Mouse (Mus musculus): Measurements from ENCODE around the gene Nr0b1. TPM values are rescaled to one million over a fixed set of nuclear protein-coding genes. Genes with fewer than 3 reads are reported as not detected.

Nr0b1 gene
- polyA plus RNA-seq (2016; fragmentation: Nextera tagmentation; extraction: Ambion mirVana) = 0.98 and 1.7 TPM in 2 replicates

- H3K4me3 ChIP-seq = peak within 1 kb of the TSS; percentile 55
- no peaks in the 10 kb centered on the region for H3K36me3 ChIP-seq
- peak; percentile 33 for DNase-seq (ENCODE audit: low spot score)
- peak within 1 kb of the TSS; percentile 23; the same call in 1 of the 2 replicates for H3K27ac ChIP-seq
- H3K27me3 ChIP-seq (ENCODE audit: insufficient read depth, poor library complexity, severe bottlenecking) = peaks cover 47% of the 10 kb centered on the region
- WGBS = 19% methylated on average over 53 of the region's 53 CpGs
- peaks cover 9% of the 10 kb centered on the region; the same call in 1 of the 2 replicates for H3K4me1 ChIP-seq (replicated peaks)
- H3K9me3 ChIP-seq = no peaks in the 10 kb centered on the region
Observed at GRCm38 (mm10) chrX:86191614-86192419, at the start of gene Nr0b1. Nr0b1 (plus strand) TSS chrX:86191764.

GRCm38 (mm10) chrX:86187250-86187649, 4.3 kb upstream of the Nr0b1 start:
- peaks cover 31% of the 10 kb centered on the region for H3K27me3 ChIP-seq (ENCODE audit: insufficient read depth, poor library complexity, severe bottlenecking)
- peaks cover 5% of the 10 kb centered on the region; the same call in 1 of the 2 replicates for H3K4me1 ChIP-seq (replicated peaks)
- H3K4me3 ChIP-seq = no peak overlapping the region
- no peaks in the 10 kb centered on the region for H3K36me3 ChIP-seq
- no peak for DNase-seq (ENCODE audit: low spot score)
- WGBS = 84% methylated on average over 2 of the region's 2 CpGs
- H3K27ac ChIP-seq = no peak overlapping the region
- no peaks in the 10 kb centered on the region for H3K9me3 ChIP-seq

- peak overlapping the region; percentile 55 for H3K4me3 ChIP-seq
- no peaks in the 10 kb centered on the region for H3K36me3 ChIP-seq
- H3K27me3 ChIP-seq (ENCODE audit: insufficient read depth, poor library complexity, severe bottlenecking) = peaks cover 47% of the 10 kb centered on the region
- no peak overlapping the region for H3K27ac ChIP-seq
- WGBS = 20% methylated on average over 25 of the region's 25 CpGs
- peak; percentile 43 for DNase-seq (ENCODE audit: low spot score)
- no peaks in the 10 kb centered on the region for H3K9me3 ChIP-seq
- H3K4me1 ChIP-seq (replicated peaks) = peaks cover 9% of the 10 kb centered on the region; the same call in 1 of the 2 replicates
Observed at GRCm38 (mm10) chrX:86192420-86192994, 943 bp downstream of the Nr0b1 start.

GRCm38 (mm10) chrX:86193386-86193785, 1.8 kb downstream of the Nr0b1 start:
- DNase-seq (ENCODE audit: low spot score) = no peak

GRCm38 (mm10) chrX:86237246-86237645, 45.7 kb downstream of the Nr0b1 start:
- no peaks in the 10 kb centered on the region for H3K27me3 ChIP-seq (ENCODE audit: insufficient read depth, poor library complexity, severe bottlenecking)
- no peaks in the 10 kb centered on the region for H3K9me3 ChIP-seq
- H3K27ac ChIP-seq = no peak overlapping the region
- H3K36me3 ChIP-seq = no peaks in the 10 kb centered on the region
- 67% methylated on average over 1 of the region's 1 CpGs for WGBS
- no peak overlapping the region for H3K4me3 ChIP-seq
- DNase-seq (ENCODE audit: low spot score) = no peak
- H3K4me1 ChIP-seq (replicated peaks) = no peaks in the 10 kb centered on the region

More at GRCm38 (mm10) chrX:86193386-86193785, 1.8 kb downstream of the Nr0b1 start:
- H3K27me3 ChIP-seq (ENCODE audit: insufficient read depth, poor library complexity, severe bottlenecking) = peaks cover 47% of the 10 kb centered on the region
- peaks cover 9% of the 10 kb centered on the region; the same call in 1 of the 2 replicates for H3K4me1 ChIP-seq (replicated peaks)
- no peak overlapping the region for H3K4me3 ChIP-seq
- no peaks in the 10 kb centered on the region for H3K9me3 ChIP-seq
- no peak overlapping the region for H3K27ac ChIP-seq
- 58% methylated on average over 4 of the region's 4 CpGs for WGBS
- H3K36me3 ChIP-seq = no peaks in the 10 kb centered on the region

Other genes starting within 250 kb of the Nr0b1 start
- gene Samt3, start 147.6 kb upstream of the Nr0b1 start, polyA plus RNA-seq (2016; fragmentation: Nextera tagmentation; extraction: Ambion mirVana) = not detected in 2 replicates
- not detected in 2 replicates for gene Mageb4, start 113.3 kb downstream of the Nr0b1 start, polyA plus RNA-seq (2016; fragmentation: Nextera tagmentation; extraction: Ambion mirVana)